Mouse (Mus musculus) embryonic facial prominence, embryonic 10.5 days (tissue): ENCODE measurements at regions not wholly inside any gene's neighbourhood (a gene's known extent, or its start where the extent isn't known, plus 50 kb on each side); places are given as distances from the start of the nearest gene placed in this dataset.

Source experiments
- DNase-seq: peaks from one replicate; pipeline ENCODE4 v3.0.0-alpha.2; 2017; ENCODE audit warnings: low spot score
- H3K27ac ChIP-seq: fragments of 300-500 bp; sonication (generic); replicated peaks from 2 replicates; pipeline ENCODE4 v1.5.1; 2016; ENCODE audit warnings: mild to moderate bottlenecking
- H3K27me3 ChIP-seq: fragments of 300-500 bp; sonication (generic); replicated peaks from 2 replicates; pipeline ENCODE4 v1.6.1; 2016; ENCODE audit warnings: low read depth, mild to moderate bottlenecking; ENCODE audit not compliant: poor library complexity, severe bottlenecking
- H3K36me3 ChIP-seq: fragments of 300-500 bp; sonication (generic); replicated peaks from 2 replicates; pipeline ENCODE4 v1.6.1; 2016; ENCODE audit warnings: mild to moderate bottlenecking, moderate library complexity
- H3K4me1 ChIP-seq: fragments of 300-500 bp; sonication (generic); 2 replicates; pipeline ENCODE4 v1.6.1; 2016
- H3K4me3 ChIP-seq: fragments of 300-500 bp; sonication (generic); 2 replicates; pipeline ENCODE4 v1.5.1; 2016; ENCODE audit warnings: mild to moderate bottlenecking, moderate library complexity
- H3K9me3 ChIP-seq: fragments of 300-500 bp; sonication (generic); 2 replicates; pipeline ENCODE4 v1.6.1; 2016; ENCODE audit warnings: mild to moderate bottlenecking
- WGBS: fragments of 180-500 bp; shearing (Covaris S2); methylation state at CpG from one replicate; pipeline ENCODE4 v1.1.7; 2016; 5-methylcytosine and 5-hydroxymethylcytosine counted together

DNA sequence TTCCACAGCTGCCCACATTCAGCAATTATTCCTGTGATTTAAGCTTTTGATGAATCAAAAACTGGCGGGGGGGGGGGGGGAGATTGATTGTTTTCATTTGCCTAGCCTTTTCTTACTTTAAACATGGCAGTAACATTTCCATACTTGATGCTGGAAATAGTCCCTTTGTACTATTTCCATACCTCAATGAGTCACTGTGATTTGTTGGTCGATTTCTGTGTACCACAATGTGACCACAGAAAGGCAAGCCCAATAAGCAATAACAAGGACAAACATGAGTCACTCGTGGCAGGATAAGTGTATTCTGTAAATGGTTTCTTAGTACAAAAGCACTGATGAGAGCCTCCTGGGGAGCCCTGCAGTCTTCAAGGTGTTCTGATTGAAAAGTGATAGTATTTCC, 121.8 kb upstream of the Pirt start:
- WGBS: 68% methylated on average over 3 of the region's 3 CpGs
- H3K27me3 ChIP-seq: no peaks in the 10 kb centered on the region
- H3K4me1 ChIP-seq: no peaks in the 10 kb centered on the region
- no peaks in the 10 kb centered on the region for H3K9me3 ChIP-seq
- no peak overlapping the region for H3K27ac ChIP-seq
- no peak overlapping the region for H3K4me3 ChIP-seq
- no peaks in the 10 kb centered on the region for H3K36me3 ChIP-seq
- no peak for DNase-seq

DNA sequence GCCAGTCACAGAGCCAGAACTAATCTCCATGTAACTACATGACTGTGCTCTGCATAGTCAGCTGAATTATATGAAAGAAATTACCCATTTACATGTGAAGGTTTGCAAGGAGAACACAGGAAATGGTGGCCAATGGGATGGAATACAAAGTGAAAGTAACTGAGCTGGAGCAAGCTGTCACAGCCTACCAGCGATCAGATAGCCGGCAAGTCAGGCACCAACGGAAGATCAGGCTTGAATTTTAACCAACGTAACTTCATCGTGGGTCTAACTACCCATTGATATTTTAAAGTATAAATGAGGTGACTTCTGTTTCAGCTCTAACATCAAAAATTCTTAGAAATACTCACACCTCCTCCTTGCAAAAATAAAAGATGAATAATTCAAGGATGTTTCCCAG, 104.9 kb upstream of the Pirt start:
- no peak overlapping the region for H3K4me3 ChIP-seq
- H3K27ac ChIP-seq: no peak overlapping the region
- H3K36me3 ChIP-seq: no peaks in the 10 kb centered on the region
- H3K9me3 ChIP-seq: no peaks in the 10 kb centered on the region
- 93% methylated on average over 5 of the region's 5 CpGs for WGBS
- H3K4me1 ChIP-seq: no peaks in the 10 kb centered on the region
- no peaks in the 10 kb centered on the region for H3K27me3 ChIP-seq
- no peak for DNase-seq

DNA sequence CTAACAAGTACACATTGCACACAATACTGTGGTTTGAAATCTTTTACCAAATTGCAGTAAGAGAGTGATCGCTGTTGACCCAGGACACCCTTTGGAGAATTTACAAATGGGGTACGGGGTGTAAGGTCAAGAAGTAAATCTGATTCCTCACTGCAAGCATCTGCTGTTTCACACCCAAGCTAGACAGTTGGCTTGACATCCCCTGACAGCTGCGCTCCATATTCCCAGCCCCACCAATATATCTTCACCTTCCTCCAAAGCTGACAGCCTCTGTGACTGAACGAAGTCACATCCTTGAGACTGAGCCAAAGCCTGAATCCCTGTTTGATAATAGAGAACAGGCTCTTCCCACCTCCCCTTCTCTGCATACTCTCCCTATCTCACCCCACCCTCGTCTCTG, 98.5 kb upstream of the Pirt start:
- 70% methylated on average over 5 of the region's 5 CpGs for WGBS
- no peaks in the 10 kb centered on the region for H3K9me3 ChIP-seq
- no peaks in the 10 kb centered on the region for H3K27me3 ChIP-seq
- no peaks in the 10 kb centered on the region for H3K36me3 ChIP-seq
- H3K4me3 ChIP-seq: no peak overlapping the region
- DNase-seq: no peak
- no peak overlapping the region for H3K27ac ChIP-seq
- no peaks in the 10 kb centered on the region for H3K4me1 ChIP-seq

DNA sequence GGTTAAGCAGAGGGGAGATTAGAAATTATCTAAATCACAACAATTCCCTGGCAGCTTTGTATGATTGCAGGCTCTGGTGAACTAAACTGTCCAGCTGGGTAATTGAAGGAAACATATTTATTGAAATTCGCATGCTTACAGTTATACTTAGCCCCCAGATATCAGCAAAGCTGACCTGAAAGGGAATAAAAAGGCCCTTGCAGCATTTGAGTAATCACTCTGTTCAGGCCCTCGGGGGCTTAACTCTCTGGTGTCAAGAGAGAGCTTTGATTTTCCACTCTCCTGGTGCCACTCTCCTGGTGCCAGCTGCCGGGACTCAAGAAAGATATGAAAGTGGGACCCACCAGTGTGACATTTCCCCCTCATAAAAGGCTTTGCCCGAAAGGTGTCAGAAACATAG, 98.0 kb upstream of the Pirt start:
- H3K9me3 ChIP-seq: no peaks in the 10 kb centered on the region
- H3K27me3 ChIP-seq: no peaks in the 10 kb centered on the region
- no peaks in the 10 kb centered on the region for H3K4me1 ChIP-seq
- no peak for DNase-seq
- H3K27ac ChIP-seq: no peak overlapping the region
- H3K4me3 ChIP-seq: no peak overlapping the region
- WGBS: 66% methylated on average over 4 of the region's 4 CpGs
- no peaks in the 10 kb centered on the region for H3K36me3 ChIP-seq

DNA sequence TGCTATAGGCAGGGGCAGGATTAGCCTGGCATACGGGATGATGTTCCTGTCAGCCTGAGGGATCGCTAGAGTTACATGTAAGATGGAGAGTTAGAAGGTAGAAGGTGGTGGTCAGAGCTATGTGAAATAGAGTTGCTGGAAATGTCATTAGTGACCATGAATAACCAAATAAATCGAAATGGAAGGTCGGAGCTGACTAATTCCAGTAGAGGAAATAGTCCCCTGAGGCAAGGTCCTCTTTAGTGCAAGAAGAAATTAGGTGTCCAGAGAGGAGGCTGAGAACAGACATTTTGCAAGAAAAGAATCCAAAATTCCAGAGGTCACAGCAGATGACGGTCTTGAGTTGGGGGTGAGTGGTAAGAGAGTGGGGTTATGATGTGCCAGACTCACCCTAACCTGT, 75.9 kb upstream of the Pirt start:
- Histone ChIP-seq H3K36me3 (no peaks in the 10 kb centered on the region), H3K9me3 (no peaks in the 10 kb centered on the region), H3K27me3 (no peaks in the 10 kb centered on the region), H3K27ac (no peak overlapping the region), H3K4me1 (peaks cover 5% of the 10 kb centered on the region; the same call in 1 of the 2 replicates), H3K4me3 (no peak overlapping the region)
- DNase-seq: no peak
- WGBS: 80% methylated on average over 5 of the region's 5 CpGs

DNA sequence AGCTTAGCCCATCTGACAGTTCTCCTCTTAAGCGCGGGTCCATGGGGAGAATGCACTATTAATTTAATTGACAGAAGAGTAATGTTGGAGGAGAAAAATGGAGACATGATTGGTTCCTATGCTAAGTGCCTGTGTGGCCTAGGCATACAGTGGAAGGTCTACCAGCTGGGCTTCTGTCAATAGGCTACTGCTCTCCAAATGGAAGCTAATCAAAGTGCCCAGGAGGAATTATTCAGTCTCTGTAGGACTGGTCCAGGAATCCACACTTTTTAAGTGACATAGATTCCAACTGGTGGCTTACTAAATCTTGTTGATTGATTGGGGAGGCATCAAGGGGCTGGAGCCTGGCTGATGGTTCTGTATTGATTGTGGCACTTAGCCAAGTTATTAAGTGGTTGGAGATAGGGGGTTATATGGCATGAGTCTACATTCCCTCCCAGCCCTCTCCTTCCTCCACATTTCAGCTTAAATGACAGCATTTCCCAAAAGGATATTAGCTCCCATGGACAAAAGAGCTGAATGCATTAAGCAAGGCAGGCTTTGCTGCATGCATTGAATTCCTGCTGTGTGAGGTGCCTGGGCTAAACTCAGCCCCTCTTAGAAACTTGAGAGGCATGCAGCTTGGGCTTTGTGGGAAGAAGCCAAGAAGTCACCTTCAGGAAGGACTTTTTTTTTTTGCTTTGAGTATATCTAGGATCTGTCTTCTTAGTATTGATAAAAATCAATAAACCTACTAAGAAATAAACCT, 75.0 kb upstream of the Pirt start:
- H3K27ac ChIP-seq: no peak overlapping the region
- no peak overlapping the region for H3K4me3 ChIP-seq
- no peaks in the 10 kb centered on the region for H3K9me3 ChIP-seq
- H3K4me1 ChIP-seq: peaks cover 5% of the 10 kb centered on the region; the same call in 1 of the 2 replicates
- no peaks in the 10 kb centered on the region for H3K36me3 ChIP-seq
- H3K27me3 ChIP-seq: no peaks in the 10 kb centered on the region
- no peak for DNase-seq
- 73% methylated on average over 2 of the region's 2 CpGs for WGBS

DNA sequence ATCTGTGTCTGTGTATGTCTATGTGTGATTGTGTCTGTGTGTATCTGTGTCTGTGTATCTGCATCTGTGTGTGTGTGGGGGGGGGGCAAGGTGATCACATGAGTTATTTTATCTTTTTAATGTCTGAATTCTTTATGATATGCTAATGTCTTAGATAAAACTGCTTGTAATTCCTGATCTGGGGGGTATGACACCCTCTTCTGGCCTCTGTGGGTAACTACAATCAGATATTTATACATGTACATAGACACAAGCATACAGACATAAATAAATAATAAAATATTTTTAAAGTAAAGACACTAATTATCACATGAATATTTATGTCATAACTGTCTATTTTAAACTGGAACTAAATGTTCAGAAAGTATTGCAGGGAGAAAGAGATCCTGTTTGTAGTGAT, 66.5 kb upstream of the Pirt start:
- no peaks in the 10 kb centered on the region for H3K27me3 ChIP-seq
- no peak overlapping the region for H3K4me3 ChIP-seq
- H3K4me1 ChIP-seq: peaks cover 7% of the 10 kb centered on the region; the same call in 1 of the 2 replicates
- no peaks in the 10 kb centered on the region for H3K36me3 ChIP-seq
- H3K27ac ChIP-seq: no peak overlapping the region
- DNase-seq: no peak
- H3K9me3 ChIP-seq: no peaks in the 10 kb centered on the region

DNA sequence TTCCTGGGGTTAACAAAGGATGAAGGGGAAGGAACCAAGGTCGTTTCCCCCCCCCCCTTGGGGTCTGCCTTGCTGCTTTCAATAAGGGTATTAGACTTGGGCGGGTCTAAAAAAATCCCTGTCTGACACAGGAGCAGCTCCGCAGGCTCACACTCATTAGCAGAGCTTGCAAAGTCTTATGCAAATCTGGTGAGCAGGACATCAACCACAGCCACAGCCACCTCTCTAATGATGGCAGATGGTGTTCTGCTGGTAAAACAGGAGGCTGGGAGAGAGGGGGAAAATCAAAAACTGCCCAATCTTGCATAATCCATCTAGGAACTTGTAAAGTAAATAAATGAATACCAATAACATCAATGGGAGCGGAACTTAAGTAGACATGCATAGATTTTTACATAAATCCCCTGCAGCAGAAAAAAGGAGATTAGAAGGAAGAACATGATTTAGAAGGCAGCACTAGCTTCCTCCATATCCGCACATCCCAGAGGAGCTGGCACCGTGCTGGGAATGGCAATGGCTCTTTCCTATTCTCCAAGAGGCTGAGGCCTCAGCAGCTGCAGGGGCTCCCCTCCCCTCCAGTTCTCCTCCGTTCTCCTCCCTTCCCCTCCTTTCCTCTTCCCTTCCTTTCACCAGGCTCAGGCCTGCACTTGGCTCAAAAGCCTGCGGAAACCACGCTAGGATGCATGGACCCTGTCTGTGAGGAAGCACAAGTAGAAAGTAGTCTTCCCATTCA, 65.6 kb upstream of the Pirt start:
- DNase-seq: no peak
- Histone ChIP-seq H3K9me3 (no peaks in the 10 kb centered on the region), H3K4me1 (peaks cover 7% of the 10 kb centered on the region; the same call in 1 of the 2 replicates), H3K27ac (no peak overlapping the region), H3K36me3 (no peaks in the 10 kb centered on the region), H3K27me3 (no peaks in the 10 kb centered on the region), H3K4me3 (no peak overlapping the region)
- 31% methylated on average over 9 of the region's 9 CpGs for WGBS
